ENCODE assay signal across 8 mouse cellular contexts in the genomic region with DNA sequence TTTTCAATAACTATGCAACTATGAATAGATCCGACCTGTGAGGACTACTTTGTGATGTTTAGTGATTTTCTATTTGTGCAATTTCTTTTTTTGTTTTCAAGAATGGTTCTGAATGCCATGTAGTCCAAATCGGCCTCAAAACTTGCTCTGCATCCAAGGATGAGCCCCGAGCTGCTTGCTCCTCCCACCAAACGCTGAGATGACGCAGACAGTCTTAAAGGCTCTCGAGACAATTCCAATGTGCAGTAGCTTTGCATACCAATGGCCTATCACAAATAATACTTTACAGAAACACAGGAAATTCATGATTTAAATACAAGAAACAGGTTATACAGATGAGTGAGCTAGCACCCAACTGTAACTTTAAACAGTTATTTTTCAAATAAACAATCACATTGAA. TPM values are rescaled to one million over a fixed set of nuclear protein-coding genes. Genes with fewer than 3 reads are reported as not detected.
A peak's percentile ranks its signal among the peaks of the same experiment; 100 is the strongest.
DNase-seq lines count a peak whose midpoint lies in the region; ATAC-seq lines count a peak whose summit lies in the region.

No protein-coding gene starts in this region.

- peak overlapping the region; percentile 23; the same call in 1 of the 2 replicates for H3K9ac ChIP-seq in heart, embryonic 15.5 days

- H3K4me3 ChIP-seq in heart, embryonic 15.5 days: peak overlapping the region; percentile 72
- peak overlapping the region; percentile 92 for H3K4me3 ChIP-seq in midbrain, embryonic 10.5 days

- H3K27me3 ChIP-seq in heart, embryonic 15.5 days: no peaks in the 10 kb centered on the region
- H3K27me3 ChIP-seq in midbrain, embryonic 10.5 days (ENCODE audit: low read depth, poor library complexity, severe bottlenecking): no peaks in the 10 kb centered on the region

- DNase-seq in heart, adult 9 months (ENCODE audit: low spot score in 2 of 2): no peak
- DNase-seq in ZHBTc4 (ENCODE audit: low read depth, low spot score): peak; percentile 21
- DNase-seq in heart, postnatal 4 days: peak; percentile 6
- no peak for DNase-seq in midbrain, embryonic 10.5 days (ENCODE audit: low spot score)
- DNase-seq in frontal cortex, postnatal 14 days (ENCODE audit: low spot score in 2 of 2): no peak
- DNase-seq in cerebellum, postnatal 10 days: no peak
- no peak for DNase-seq in cerebellum, adult 11-12 months

- peak overlapping the region; percentile 74 for H3K4me2 ChIP-seq in heart, embryonic 15.5 days

- H3K27ac ChIP-seq in heart, embryonic 15.5 days: no peak overlapping the region
- H3K27ac ChIP-seq in midbrain, embryonic 10.5 days (replicated peaks): no peak overlapping the region

- ATAC-seq in heart, embryonic 15.5 days (replicated peaks; ENCODE audit: insufficient number of reproducible peaks, insufficient read depth, low FRiP score, low read depth): no peak

- peaks cover 29% of the 10 kb centered on the region for H3K4me1 ChIP-seq in heart, embryonic 15.5 days (replicated peaks)
- peaks cover 33% of the 10 kb centered on the region for H3K4me1 ChIP-seq in midbrain, embryonic 10.5 days

- H3K36me3 ChIP-seq in heart, embryonic 15.5 days: peaks cover 29% of the 10 kb centered on the region
- H3K36me3 ChIP-seq in midbrain, embryonic 10.5 days: peaks cover 60% of the 10 kb centered on the region

- H3K9me3 ChIP-seq in heart, embryonic 15.5 days (replicated peaks): no peaks in the 10 kb centered on the region
- H3K9me3 ChIP-seq in midbrain, embryonic 10.5 days (replicated peaks): no peaks in the 10 kb centered on the region

- 57% methylated on average over 6 of the region's 6 CpGs for WGBS in heart, embryonic 15.5 days
- WGBS in midbrain, embryonic 10.5 days: 78% methylated on average over 6 of the region's 6 CpGs

RNA-seq across cellular contexts. Expression of a gene that starts 1.3 kb away (rescaled TPM):
- polyA plus RNA-seq in heart, embryonic 15.5 days (2015; fragmentation: Nextera tagmentation; extraction: Ambion mirVana): 11.7 and 12.7 TPM in 2 replicates
- total RNA-seq in heart, postnatal 4 days (2021): 10 to 100 TPM; 20.3 to 21.7 TPM
- 12.6 and 13.6 TPM in 2 replicates for polyA plus RNA-seq in midbrain, embryonic 10.5 days (2016; fragmentation: Nextera tagmentation; extraction: Ambion mirVana)

RNA-seq across cellular contexts. Expression of a gene that starts 1.4 kb away (rescaled TPM):
- polyA plus RNA-seq in heart, embryonic 15.5 days (2015; fragmentation: Nextera tagmentation; extraction: Ambion mirVana): 15.1 and 22.0 TPM in 2 replicates
- 10 to 100 TPM; 26.9 to 28.7 TPM for total RNA-seq in heart, postnatal 4 days (2021)
- 67.1 and 70.7 TPM in 2 replicates for polyA plus RNA-seq in midbrain, embryonic 10.5 days (2016; fragmentation: Nextera tagmentation; extraction: Ambion mirVana)

RNA-seq across cellular contexts. Expression of a gene that starts 40.3 kb away (rescaled TPM):
- polyA plus RNA-seq in heart, embryonic 15.5 days (2015; fragmentation: Nextera tagmentation; extraction: Ambion mirVana): 33.8 and 36.8 TPM in 2 replicates
- total RNA-seq in heart, postnatal 4 days (2021): 10 to 100 TPM; 78.1 to 84.9 TPM
- polyA plus RNA-seq in midbrain, embryonic 10.5 days (2016; fragmentation: Nextera tagmentation; extraction: Ambion mirVana): 28.2 and 31.0 TPM in 2 replicates

RNA-seq across cellular contexts. Expression of a gene that starts 46.7 kb away (rescaled TPM):
- polyA plus RNA-seq in heart, embryonic 15.5 days (2015; fragmentation: Nextera tagmentation; extraction: Ambion mirVana): 36.3 and 51.0 TPM in 2 replicates
- 10 to 100 TPM; 26.2 to 30.5 TPM for total RNA-seq in heart, postnatal 4 days (2021)
- polyA plus RNA-seq in midbrain, embryonic 10.5 days (2016; fragmentation: Nextera tagmentation; extraction: Ambion mirVana): 131 and 138 TPM in 2 replicates

RNA-seq across cellular contexts. Expression of a gene that starts 46.7 kb away (rescaled TPM):
- polyA plus RNA-seq in heart, embryonic 15.5 days (2015; fragmentation: Nextera tagmentation; extraction: Ambion mirVana): 72.1 and 97.8 TPM in 2 replicates
- total RNA-seq in heart, postnatal 4 days (2021): 10 to 100 TPM; 64.6 TPM
- polyA plus RNA-seq in midbrain, embryonic 10.5 days (2016; fragmentation: Nextera tagmentation; extraction: Ambion mirVana): 71.5 and 75.0 TPM in 2 replicates

Comparison
In these comparisons a context has a peak if more than half of its experiments do, and no peak if none do; other contexts are left out.
1. DNase-seq: peak in ZHBTc4 (single experiment) and heart, postnatal 4 days (single experiment); none in heart, adult 9 months (0 of 2), midbrain, embryonic 10.5 days (single experiment), frontal cortex, postnatal 14 days (0 of 2), cerebellum, postnatal 10 days (0 of 2) and cerebellum, adult 11-12 months (single experiment).